Mouse (Mus musculus): Measurements from ENCODE around the gene 4932438H23Rik.

DNA sequence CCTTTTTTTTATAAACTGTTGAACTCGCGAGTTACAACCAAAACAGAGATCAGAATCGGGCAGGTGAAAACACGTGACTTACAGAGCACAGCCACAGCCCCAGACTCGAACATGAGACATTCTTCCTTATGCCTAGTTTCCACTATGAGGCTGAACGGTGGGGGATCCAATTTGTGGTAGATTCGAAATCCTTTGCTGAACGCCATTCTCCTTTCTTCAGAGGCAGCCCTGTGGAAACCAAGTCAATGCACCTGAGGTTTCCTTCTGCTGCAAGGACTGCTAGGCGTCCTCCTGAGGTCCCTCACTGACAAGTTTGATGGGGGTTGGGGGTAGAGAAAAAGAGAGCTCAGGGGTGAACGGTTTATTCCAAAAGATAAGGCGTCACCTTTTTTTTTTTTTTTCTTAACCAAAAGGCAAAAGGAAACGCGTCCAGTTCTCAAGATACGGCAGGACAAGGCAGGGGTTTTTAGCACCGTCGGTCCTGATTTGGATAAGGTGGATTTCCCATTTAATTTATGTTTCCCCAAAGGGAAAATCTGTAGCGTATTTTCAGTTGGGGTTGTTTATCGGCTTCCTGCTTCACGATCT lies 84.9 kb downstream of the 4932438H23Rik start:
- TF ChIP-seq POLR2A (IDR thresholded peaks at IDR 0.05; ENCODE audit: insufficient read length, low read depth) = no peak
- no peak for TF ChIP-seq REST (IDR thresholded peaks at IDR 0.05; ENCODE audit: insufficient read depth, insufficient read length)
- no peak for TF ChIP-seq MYOD1 (IDR thresholded peaks at IDR 0.05; ENCODE audit: control insufficient read depth in 1 of 3, insufficient read length in 2 of 3, low read depth in 2 of 3)
- TF ChIP-seq MYOG (IDR thresholded peaks at IDR 0.05; ENCODE audit: control insufficient read depth in 1 of 3, insufficient read depth in 1 of 3, insufficient read length in 2 of 3, low read depth in 2 of 3) = no peak
- TF ChIP-seq POLR2AphosphoS2 (IDR thresholded peaks at IDR 0.05; ENCODE audit: insufficient read length, low read depth) = no peak
- TF ChIP-seq MAX (IDR thresholded peaks at IDR 0.05; ENCODE audit: low read depth) = no peak
- no peak for TF ChIP-seq CEBPB (IDR thresholded peaks at IDR 0.05; ENCODE audit: insufficient read depth, poor library complexity, severe bottlenecking)

Measured in myocyte (in vitro differentiated cells).